Mouse (Mus musculus): ENCODE measurements around the gene Hdgf. TPM values are rescaled to one million over a fixed set of nuclear protein-coding genes. Genes with fewer than 3 reads are reported as not detected.
"Not testable (repeated sequence)": the region's sequence is repeated elsewhere in the genome, so short reads cannot be mapped to it uniquely, and the experiment has no call there.

The Hdgf gene
- 144 and 154 TPM in 2 replicates for polyA plus RNA-seq (2015; fragmentation: Nextera tagmentation; extraction: Ambion mirVana)

GRCm38 (mm10) chr3:87905880-87906485, at the start of gene Hdgf:
TSS of gene Hdgf (plus strand) at chr3:87906321.
- no peaks in the 10 kb centered on the region for H3K27me3 ChIP-seq (ENCODE audit: control insufficient read depth, insufficient read depth, low read depth, low read length)
- H3K9me3 ChIP-seq (replicated peaks; ENCODE audit: control insufficient read depth, low read length, poor library complexity, severe bottlenecking), result no peaks in the 10 kb centered on the region
- ATAC-seq, result peak; percentile 96
- peak within 1 kb of the TSS; percentile 97 for H3K4me3 ChIP-seq (ENCODE audit: low read depth, low read length)
- no peaks in the 10 kb centered on the region for H3K36me3 ChIP-seq (ENCODE audit: control insufficient read depth, insufficient read depth, low read length)
- H3K9ac ChIP-seq (ENCODE audit: low read depth, low read length), result peak within 1 kb of the TSS; percentile 84
- peak within 1 kb of the TSS; percentile 80 for H3K4me2 ChIP-seq (ENCODE audit: low read length)
- H3K4me1 ChIP-seq (ENCODE audit: control insufficient read depth, insufficient read depth, low read length), result peaks cover 28% of the 10 kb centered on the region
- H3K27ac ChIP-seq (ENCODE audit: low read length), result peak within 1 kb of the TSS; percentile 92
- WGBS, result under 1% methylated on average over 55 of the region's 57 CpGs

GRCm38 (mm10) chr3:87857666-87858065, 48.5 kb upstream of the Hdgf start:
- Histone ChIP-seq H3K9me3 (replicated peaks; ENCODE audit: control insufficient read depth, low read length, poor library complexity, severe bottlenecking) (no peaks in the 10 kb centered on the region), H3K4me2 (ENCODE audit: low read length) (no peak overlapping the region), H3K36me3 (ENCODE audit: control insufficient read depth, insufficient read depth, low read length) (peaks cover 32% of the 10 kb centered on the region), H3K4me1 (ENCODE audit: control insufficient read depth, insufficient read depth, low read length) (peaks cover 2% of the 10 kb centered on the region; the same call in 1 of the 2 replicates), H3K27ac (ENCODE audit: low read length) (no peak overlapping the region), H3K9ac (ENCODE audit: low read depth, low read length) (no peak overlapping the region), H3K4me3 (ENCODE audit: low read depth, low read length) (no peak overlapping the region), H3K27me3 (ENCODE audit: control insufficient read depth, insufficient read depth, low read depth, low read length) (no peaks in the 10 kb centered on the region)
- WGBS, result 92% methylated on average over 8 of the region's 8 CpGs
- ATAC-seq, result no peak

GRCm38 (mm10) chr3:87859813-87860212, 46.3 kb upstream of the Hdgf start:
- Histone ChIP-seq H3K4me3 (ENCODE audit: low read depth, low read length) (no peak overlapping the region), H3K9ac (ENCODE audit: low read depth, low read length) (no peak overlapping the region), H3K36me3 (ENCODE audit: control insufficient read depth, insufficient read depth, low read length) (peaks cover 39% of the 10 kb centered on the region), H3K9me3 (replicated peaks; ENCODE audit: control insufficient read depth, low read length, poor library complexity, severe bottlenecking) (no peaks in the 10 kb centered on the region), H3K27me3 (ENCODE audit: control insufficient read depth, insufficient read depth, low read depth, low read length) (no peaks in the 10 kb centered on the region), H3K27ac (ENCODE audit: low read length) (no peak overlapping the region), H3K4me2 (ENCODE audit: low read length) (no peak overlapping the region), H3K4me1 (ENCODE audit: control insufficient read depth, insufficient read depth, low read length) (no peaks in the 10 kb centered on the region)
- peak; percentile 70; the same call in 1 of the 2 replicates for ATAC-seq
- WGBS, result 24% methylated on average over 3 of the region's 3 CpGs

DNA sequence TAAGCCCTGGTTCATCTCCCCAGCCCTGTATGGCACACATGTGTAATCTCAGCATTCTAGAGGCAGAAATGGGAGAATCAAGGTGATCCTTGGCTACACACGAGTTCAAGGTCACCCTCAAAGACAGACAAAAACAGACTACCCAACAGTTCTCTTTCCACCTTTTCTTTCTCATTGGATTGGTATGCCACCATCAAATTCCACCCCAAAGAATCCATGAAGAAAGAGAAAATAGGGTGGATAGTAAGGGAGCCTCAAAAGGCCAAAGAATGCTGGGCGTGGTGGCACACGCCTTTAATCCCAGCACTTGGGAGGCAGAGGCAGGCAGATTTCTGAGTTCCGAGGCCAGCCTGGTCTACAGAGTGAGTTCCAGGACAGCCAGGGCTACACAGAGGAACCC, 42.0 kb upstream of the Hdgf start:
- H3K27ac ChIP-seq (ENCODE audit: low read length); H3K9me3 ChIP-seq (replicated peaks; ENCODE audit: control insufficient read depth, low read length, poor library complexity, severe bottlenecking); H3K4me3 ChIP-seq (ENCODE audit: low read depth, low read length); H3K4me2 ChIP-seq (ENCODE audit: low read length); H3K27me3 ChIP-seq (ENCODE audit: control insufficient read depth, insufficient read depth, low read depth, low read length); H3K9ac ChIP-seq (ENCODE audit: low read depth, low read length); H3K4me1 ChIP-seq (ENCODE audit: control insufficient read depth, insufficient read depth, low read length); ATAC-seq: not testable (repeated sequence)
- H3K36me3 ChIP-seq (ENCODE audit: control insufficient read depth, insufficient read depth, low read length), result peaks cover 40% of the 10 kb centered on the region
- 93% methylated on average over 4 of the region's 4 CpGs for WGBS

GRCm38 (mm10) chr3:87877730-87878129, 28.4 kb upstream of the Hdgf start:
- ATAC-seq, result no peak
- H3K4me3 ChIP-seq (ENCODE audit: low read depth, low read length), result no peak overlapping the region
- no peak overlapping the region for H3K27ac ChIP-seq (ENCODE audit: low read length)
- H3K9ac ChIP-seq (ENCODE audit: low read depth, low read length), result no peak overlapping the region
- no peaks in the 10 kb centered on the region for H3K27me3 ChIP-seq (ENCODE audit: control insufficient read depth, insufficient read depth, low read depth, low read length)
- H3K9me3 ChIP-seq (replicated peaks; ENCODE audit: control insufficient read depth, low read length, poor library complexity, severe bottlenecking), result no peaks in the 10 kb centered on the region
- H3K36me3 ChIP-seq (ENCODE audit: control insufficient read depth, insufficient read depth, low read length), result peaks cover 6% of the 10 kb centered on the region; the same call in 1 of the 2 replicates
- H3K4me2 ChIP-seq (ENCODE audit: low read length), result no peak overlapping the region
- WGBS, result 90% methylated on average over 4 of the region's 4 CpGs
- peaks cover 4% of the 10 kb centered on the region for H3K4me1 ChIP-seq (ENCODE audit: control insufficient read depth, insufficient read depth, low read length)

DNA sequence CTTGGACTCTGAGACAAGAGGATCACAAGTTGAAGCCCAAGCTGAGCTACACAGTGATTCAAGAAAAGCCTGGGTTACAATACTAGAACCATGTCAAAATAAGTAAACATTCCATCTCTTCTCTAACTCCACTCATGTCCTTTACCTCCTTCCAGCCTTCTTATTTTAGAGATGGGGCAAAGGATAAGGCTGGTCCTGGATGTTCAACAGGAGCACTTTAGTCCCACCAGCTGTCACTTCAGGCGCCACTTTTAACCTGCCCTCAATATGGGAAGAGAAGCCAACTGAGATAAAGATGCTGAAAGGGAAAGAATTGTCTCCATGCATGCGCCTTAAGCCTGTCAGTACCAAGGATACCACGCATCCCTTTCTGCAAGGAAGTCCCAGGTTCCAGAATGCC, 21.8 kb upstream of the Hdgf start:
- H3K4me2 ChIP-seq (ENCODE audit: low read length), result peak overlapping the region; percentile 89
- 4% methylated on average over 3 of the region's 3 CpGs for WGBS
- H3K27me3 ChIP-seq (ENCODE audit: control insufficient read depth, insufficient read depth, low read depth, low read length), result no peaks in the 10 kb centered on the region
- peaks cover 22% of the 10 kb centered on the region for H3K4me1 ChIP-seq (ENCODE audit: control insufficient read depth, insufficient read depth, low read length)
- no peaks in the 10 kb centered on the region for H3K9me3 ChIP-seq (replicated peaks; ENCODE audit: control insufficient read depth, low read length, poor library complexity, severe bottlenecking)
- no peak for ATAC-seq
- no peak overlapping the region for H3K27ac ChIP-seq (ENCODE audit: low read length)
- peak overlapping the region; percentile 90 for H3K9ac ChIP-seq (ENCODE audit: low read depth, low read length)
- peak overlapping the region; percentile 79 for H3K4me3 ChIP-seq (ENCODE audit: low read depth, low read length)
- peaks cover 3% of the 10 kb centered on the region; the same call in 1 of the 2 replicates for H3K36me3 ChIP-seq (ENCODE audit: control insufficient read depth, insufficient read depth, low read length)

- Histone ChIP-seq H3K9me3 (replicated peaks; ENCODE audit: control insufficient read depth, low read length, poor library complexity, severe bottlenecking) (no peaks in the 10 kb centered on the region), H3K9ac (ENCODE audit: low read depth, low read length) (peak overlapping the region; percentile 90), H3K4me3 (ENCODE audit: low read depth, low read length) (peak overlapping the region; percentile 79), H3K36me3 (ENCODE audit: control insufficient read depth, insufficient read depth, low read length) (peaks cover 3% of the 10 kb centered on the region; the same call in 1 of the 2 replicates), H3K27me3 (ENCODE audit: control insufficient read depth, insufficient read depth, low read depth, low read length) (no peaks in the 10 kb centered on the region), H3K27ac (ENCODE audit: low read length) (peak overlapping the region; percentile 78), H3K4me1 (ENCODE audit: control insufficient read depth, insufficient read depth, low read length) (peaks cover 22% of the 10 kb centered on the region), H3K4me2 (ENCODE audit: low read length) (peak overlapping the region; percentile 89)
- peak; percentile 17 for ATAC-seq
- WGBS, result 1% methylated on average over 21 of the region's 28 CpGs
Measured at GRCm38 (mm10) chr3:87884708-87885251, 21.3 kb upstream of the Hdgf start.

GRCm38 (mm10) chr3:87885281-87886003, 20.7 kb upstream of the Hdgf start, which contains the start of gene Prcc:
TSS of gene Prcc (minus strand) at chr3:87885608.
- H3K27me3 ChIP-seq (ENCODE audit: control insufficient read depth, insufficient read depth, low read depth, low read length), result no peaks in the 10 kb centered on the region
- H3K9me3 ChIP-seq (replicated peaks; ENCODE audit: control insufficient read depth, low read length, poor library complexity, severe bottlenecking), result no peaks in the 10 kb centered on the region
- ATAC-seq, result peak; percentile 98
- peak within 1 kb of the TSS; percentile 79 for H3K4me3 ChIP-seq (ENCODE audit: low read depth, low read length)
- peak within 1 kb of the TSS; percentile 90 for H3K9ac ChIP-seq (ENCODE audit: low read depth, low read length)
- H3K36me3 ChIP-seq (ENCODE audit: control insufficient read depth, insufficient read depth, low read length), result peaks cover 2% of the 10 kb centered on the region; the same call in 1 of the 2 replicates
- peak within 1 kb of the TSS; percentile 78 for H3K27ac ChIP-seq (ENCODE audit: low read length)
- H3K4me2 ChIP-seq (ENCODE audit: low read length), result peak within 1 kb of the TSS; percentile 89
- under 1% methylated on average over 33 of the region's 33 CpGs for WGBS
- peaks cover 22% of the 10 kb centered on the region for H3K4me1 ChIP-seq (ENCODE audit: control insufficient read depth, insufficient read depth, low read length)

GRCm38 (mm10) chr3:87886004-87886365, 20.1 kb upstream of the Hdgf start:
- peak overlapping the region; percentile 57 for H3K4me2 ChIP-seq (ENCODE audit: low read length)
- peak overlapping the region; percentile 79 for H3K4me3 ChIP-seq (ENCODE audit: low read depth, low read length)
- no peaks in the 10 kb centered on the region for H3K9me3 ChIP-seq (replicated peaks; ENCODE audit: control insufficient read depth, low read length, poor library complexity, severe bottlenecking)
- H3K27ac ChIP-seq (ENCODE audit: low read length), result 0 out of 2 replicates have a peak overlapping the region, but pooled peaks have one; percentile 46
- H3K36me3 ChIP-seq (ENCODE audit: control insufficient read depth, insufficient read depth, low read length), result no peaks in the 10 kb centered on the region
- peaks cover 22% of the 10 kb centered on the region for H3K4me1 ChIP-seq (ENCODE audit: control insufficient read depth, insufficient read depth, low read length)
- WGBS, result 19% methylated on average over 10 of the region's 10 CpGs
- ATAC-seq, result peak; percentile 30; the same call in 1 of the 2 replicates
- H3K27me3 ChIP-seq (ENCODE audit: control insufficient read depth, insufficient read depth, low read depth, low read length), result no peaks in the 10 kb centered on the region
- H3K9ac ChIP-seq (ENCODE audit: low read depth, low read length), result 0 out of 2 replicates have a peak overlapping the region, but pooled peaks have one; percentile 51
